Mouse (Mus musculus) CH12F3 (cell line): Measurements from ENCODE around the gene Tas1r1.

ENCODE experiments used
- in situ Hi-C: fragments of 300-500 bp; cut with MboI; formaldehyde crosslinking; loops from 2 replicates; pipeline ENCODE4 v1.14.3; 2020; ENCODE audit warnings: low sequenced_read_pairs

The Tas1r1 gene

DNA sequence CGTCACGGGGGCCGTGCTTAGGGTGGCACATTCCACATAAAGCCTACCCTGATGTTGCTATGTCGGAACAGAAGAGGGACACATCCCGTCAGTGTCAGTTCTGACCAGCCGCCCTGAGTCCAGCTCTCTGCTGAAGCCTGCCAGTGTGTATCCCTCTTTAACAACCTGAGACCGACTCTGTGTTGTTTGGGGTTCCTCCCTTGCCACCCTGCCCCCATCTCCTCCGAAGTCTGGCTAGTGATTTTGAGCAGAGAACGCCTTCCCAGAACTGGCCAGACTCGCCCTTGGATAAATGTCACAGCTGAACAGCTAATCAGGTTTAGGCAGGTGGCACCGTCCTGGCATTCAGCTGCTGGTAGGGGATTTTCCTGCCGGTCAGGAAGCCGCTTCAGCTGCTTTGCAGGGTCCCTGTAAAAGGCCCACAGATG is 27.6 kb downstream of the Tas1r1 start:
- in situ Hi-C loops = no loop called here

GRCm38 (mm10) chr4:152010091-152010706 is 28.2 kb downstream of the Tas1r1 start:
- in situ Hi-C loops = no loop called here

GRCm38 (mm10) chr4:152009076-152010051 is 29.0 kb downstream of the Tas1r1 start:
- in situ Hi-C loops = no loop called here

DNA sequence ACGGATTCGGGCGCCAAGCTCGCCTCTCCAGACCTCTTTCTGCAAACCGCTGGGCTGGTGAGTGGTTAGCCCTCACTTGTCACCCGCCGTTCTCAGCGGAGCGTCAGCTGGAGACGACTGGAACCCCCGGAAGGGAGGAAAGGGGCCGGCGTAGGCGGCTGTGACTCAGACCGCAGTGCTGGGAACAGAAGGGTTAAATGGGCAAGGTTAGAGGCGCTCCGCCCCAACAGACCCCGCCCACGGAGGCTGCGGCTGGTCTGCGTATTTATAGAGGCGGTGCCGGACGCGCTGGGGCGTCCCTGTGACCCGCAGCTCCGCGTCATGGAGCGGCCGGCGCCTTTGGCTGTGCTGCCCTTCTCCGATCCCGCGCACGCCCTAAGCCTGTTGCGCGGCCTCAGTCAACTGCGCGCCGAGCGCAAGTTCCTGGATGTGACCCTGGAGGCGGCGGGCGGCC is 29.7 kb downstream of the Tas1r1 start, which contains the start of gene Klhl21:
Klhl21 (plus strand) TSS at position 182 of the 454 bp plus-strand sequence.
- in situ Hi-C loops = no loop called here

- in situ Hi-C loops = no loop called here
Measured at GRCm38 (mm10) chr4:152008148-152008500, 30.2 kb downstream of the Tas1r1 start.

GRCm38 (mm10) chr4:152007481-152008147 is 30.8 kb downstream of the Tas1r1 start:
- in situ Hi-C loops = no loop called here

DNA sequence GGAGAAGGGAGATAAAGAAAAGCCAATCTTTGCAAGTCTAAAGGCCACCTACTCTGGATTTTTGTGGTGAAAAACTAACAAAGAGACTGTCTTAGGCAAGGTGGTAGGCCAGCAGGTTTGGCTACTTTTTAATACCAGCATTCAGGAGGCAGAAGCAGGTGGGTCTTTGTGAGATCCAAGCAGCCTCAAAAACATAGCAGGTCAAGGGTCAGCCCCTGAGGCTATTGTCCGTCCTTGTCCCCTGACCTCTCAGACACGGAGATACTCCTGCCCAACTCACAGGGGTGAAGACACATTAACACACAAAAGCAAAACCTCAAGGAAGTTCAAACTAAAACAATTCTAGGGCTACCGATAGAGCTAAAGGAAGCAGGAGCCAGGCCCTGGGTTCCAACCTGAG is 31.6 kb downstream of the Tas1r1 start:
- in situ Hi-C loops = no loop called here

GRCm38 (mm10) chr4:152006137-152006536 is 32.2 kb downstream of the Tas1r1 start:
- in situ Hi-C loops = no loop called here

DNA sequence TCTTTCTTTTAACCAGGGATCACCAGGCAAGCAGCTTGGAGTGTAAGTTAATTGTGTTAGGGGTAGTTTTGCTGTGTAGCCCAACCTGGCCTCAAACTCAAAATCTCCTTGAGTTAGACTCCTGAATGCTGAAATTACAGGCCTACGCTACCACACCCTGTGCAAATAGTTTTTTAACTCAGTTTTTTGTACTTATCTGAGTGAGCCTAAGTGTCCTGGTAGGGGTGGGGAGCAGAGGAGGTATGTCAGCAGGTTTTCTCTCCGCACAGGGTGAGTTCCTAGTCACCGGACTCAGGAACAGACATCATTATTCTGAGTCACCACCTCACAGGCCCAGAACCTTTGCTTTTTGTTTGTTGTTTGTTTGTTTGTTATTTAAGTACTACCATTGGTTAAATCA is 36.3 kb downstream of the Tas1r1 start:
- in situ Hi-C loops = no loop called here

GRCm38 (mm10) chr4:152001335-152001734 is 37.0 kb downstream of the Tas1r1 start:
- in situ Hi-C loops = no loop called here

- in situ Hi-C loops = no loop called here
Measured at GRCm38 (mm10) chr4:152000906-152001305, 37.5 kb downstream of the Tas1r1 start.

DNA sequence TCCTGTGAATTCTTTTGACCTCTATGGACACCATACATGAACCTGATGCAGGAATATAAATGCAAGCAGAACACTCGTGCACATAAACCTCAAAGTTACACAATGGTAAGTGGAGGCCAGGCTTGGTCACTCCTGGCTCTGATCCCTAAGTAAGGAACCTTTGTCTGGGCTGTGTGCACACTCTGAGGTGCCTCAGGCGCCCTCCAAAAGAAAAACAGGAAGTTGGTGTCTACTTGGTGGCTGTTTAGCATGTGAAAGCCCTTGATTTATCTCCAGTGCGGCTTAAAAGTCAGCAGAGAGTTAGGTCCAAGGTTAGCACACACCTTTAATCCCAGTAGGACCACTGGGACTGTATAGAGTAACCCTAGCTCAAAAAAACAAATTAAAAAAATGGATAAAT is 38.9 kb downstream of the Tas1r1 start:
- in situ Hi-C loops = no loop called here

DNA sequence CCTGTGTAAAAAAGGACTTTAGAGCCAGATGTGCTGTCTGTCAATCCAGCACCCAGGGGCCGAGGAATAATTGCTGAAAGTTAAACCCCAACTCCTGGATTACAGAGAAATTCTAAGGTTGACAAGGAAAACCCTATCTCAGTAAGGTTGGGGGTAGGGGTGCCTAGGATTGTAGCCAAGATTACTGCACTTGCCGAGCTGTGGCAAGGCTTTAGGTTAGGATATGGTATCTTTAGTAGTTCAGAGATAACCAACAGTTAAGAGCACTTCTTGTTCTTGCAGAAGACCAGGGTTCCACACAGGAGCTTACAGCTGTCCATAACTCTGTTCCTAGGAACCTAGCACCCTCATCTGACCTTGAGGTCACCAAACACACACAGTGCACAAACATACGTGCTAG is 40.7 kb downstream of the Tas1r1 start:
- in situ Hi-C loops = no loop called here

DNA sequence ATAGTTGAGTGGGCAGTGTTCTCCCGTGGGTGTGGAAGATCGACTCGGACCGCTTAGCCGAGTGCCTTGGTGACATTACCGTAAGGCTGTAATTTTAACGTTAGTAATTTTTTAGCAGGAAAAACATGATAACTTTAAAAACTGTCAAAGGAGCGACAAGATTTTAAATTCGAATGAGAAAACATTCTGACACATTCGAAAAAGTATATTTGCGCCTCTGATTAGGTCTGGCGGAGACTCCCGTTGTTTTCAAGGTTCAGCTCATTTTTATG is 41.5 kb downstream of the Tas1r1 start:
- in situ Hi-C loops = no loop called here

GRCm38 (mm10) chr4:151996173-151996950 is 42.0 kb downstream of the Tas1r1 start, which contains the start of gene Phf13:
TSS of gene Phf13 (minus strand) at chr4:151996258.
- in situ Hi-C loops = no loop called here

DNA sequence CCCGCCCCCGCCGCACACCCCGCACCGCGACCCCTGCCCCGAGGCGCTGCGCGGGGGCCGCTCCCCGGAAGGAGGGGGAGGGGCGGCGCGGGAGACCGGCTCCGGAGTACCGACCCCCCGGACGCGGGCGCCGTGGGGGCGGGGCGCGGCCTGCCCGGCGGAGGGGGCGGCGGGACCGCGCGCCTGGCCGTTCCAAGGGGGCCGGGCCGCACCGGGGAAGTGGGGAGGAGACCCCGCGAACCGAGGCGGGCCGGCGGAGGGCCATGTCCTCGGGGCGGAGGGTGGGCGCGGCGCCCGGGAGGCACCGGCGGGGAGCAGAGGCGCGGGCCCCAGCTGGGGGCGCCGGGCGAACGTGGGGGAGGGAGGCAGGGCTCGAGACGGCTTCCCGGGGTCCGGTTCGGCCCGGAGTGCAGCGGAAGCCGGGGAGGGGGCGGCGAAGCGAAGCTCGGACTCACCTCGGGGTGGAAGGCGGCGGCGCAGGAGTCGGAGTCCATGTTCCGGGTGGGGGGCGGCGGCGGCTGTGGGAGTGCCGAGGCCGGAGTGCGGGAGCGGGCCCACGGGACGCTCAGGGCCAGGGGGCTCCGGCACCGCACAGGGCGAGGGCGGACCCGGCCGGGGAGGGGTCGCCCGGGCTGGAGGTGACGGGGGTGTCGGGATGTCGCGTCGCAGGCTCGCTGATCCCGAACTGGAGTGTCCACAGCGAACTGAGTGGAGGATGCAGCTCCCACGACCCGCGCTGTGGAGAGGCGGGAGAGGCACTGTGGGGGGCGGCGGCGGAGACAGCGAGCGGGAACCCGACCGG is 42.8 kb downstream of the Tas1r1 start:
- in situ Hi-C loops = no loop called here

- in situ Hi-C loops = no loop called here
Measured at GRCm38 (mm10) chr4:151994228-151995171, 43.9 kb downstream of the Tas1r1 start.

DNA sequence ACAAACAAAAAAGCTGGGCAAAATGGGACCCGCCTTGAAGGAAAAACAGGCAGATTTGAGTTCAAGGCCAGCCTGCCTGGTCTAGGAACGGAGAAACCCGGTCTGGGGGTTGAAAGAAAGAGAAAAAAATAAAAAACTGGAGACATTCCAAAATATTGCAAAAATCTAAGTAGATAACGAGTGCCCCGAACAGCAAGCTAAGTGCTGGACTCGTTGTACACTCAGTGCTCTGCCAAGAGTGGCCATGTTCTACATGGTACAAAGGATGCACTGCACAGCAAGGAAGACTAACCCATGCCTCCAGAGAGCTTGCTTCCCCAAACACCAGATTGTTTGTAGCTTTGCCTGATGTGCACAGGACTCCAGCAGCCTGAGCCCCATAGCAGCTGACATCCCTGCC is 45.3 kb downstream of the Tas1r1 start:
- in situ Hi-C loops = no loop called here

DNA sequence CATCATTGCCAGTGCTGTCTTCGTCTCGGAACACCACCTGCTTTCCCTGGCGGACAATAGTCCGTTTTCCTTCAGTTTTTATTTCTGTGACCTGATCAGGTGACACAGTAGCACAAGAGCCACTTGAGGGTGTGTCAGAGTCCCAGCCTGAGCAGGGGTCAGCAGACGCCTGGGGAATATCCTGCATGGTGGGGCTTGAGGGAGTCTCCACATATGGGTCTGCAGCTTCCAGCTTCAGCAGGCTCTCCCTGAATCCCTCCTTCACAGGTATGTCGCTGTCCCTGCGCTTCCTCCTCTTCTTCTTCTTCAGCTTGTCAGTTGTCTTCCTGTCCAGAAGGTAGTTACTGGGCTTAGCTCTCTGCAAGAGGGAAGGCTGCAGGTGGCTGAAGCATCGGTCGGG is 46.3 kb downstream of the Tas1r1 start:
- in situ Hi-C loops = no loop called here
